Mouse (Mus musculus) embryonic facial prominence, embryonic 15.5 days (tissue): ENCODE results near the gene Olfr922. TPM values are rescaled to one million over a fixed set of nuclear protein-coding genes. Genes with fewer than 3 reads are reported as not detected.

Experiments
- ATAC-seq: fragments of 200-750 bp; cut with Nextera tagmentation; 2 replicates; pipeline ENCODE4 v1.8.0; 2017; ENCODE audit warnings: low read depth, moderate TSS enrichment; ENCODE audit not compliant: insufficient number of reproducible peaks, low FRiP score, low TSS enrichment
- H3K27ac ChIP-seq: fragments of 300-500 bp; sonication (generic); replicated peaks from 2 replicates; pipeline ENCODE4 v1.5.1; 2015; ENCODE audit warnings: mild to moderate bottlenecking, inconsistent platforms
- H3K27me3 ChIP-seq: fragments of 300-500 bp; sonication (generic); 2 replicates; pipeline ENCODE4 v1.6.1; 2015; ENCODE audit warnings: inconsistent platforms
- H3K36me3 ChIP-seq: fragments of 300-500 bp; sonication (generic); 2 replicates; pipeline ENCODE4 v1.6.1; 2015; ENCODE audit warnings: mild to moderate bottlenecking, inconsistent platforms
- H3K4me1 ChIP-seq: fragments of 300-500 bp; sonication (generic); 2 replicates; pipeline ENCODE4 v1.6.1; 2015; ENCODE audit warnings: inconsistent platforms
- H3K4me2 ChIP-seq: fragments of 300-500 bp; sonication (generic); replicated peaks from 2 replicates; pipeline ENCODE4 v1.6.1; 2015; ENCODE audit warnings: mild to moderate bottlenecking, inconsistent platforms
- H3K4me3 ChIP-seq: fragments of 300-500 bp; sonication (generic); replicated peaks from 2 replicates; pipeline ENCODE4 v1.5.1; 2015; ENCODE audit warnings: mild to moderate bottlenecking, inconsistent platforms
- H3K9ac ChIP-seq: fragments of 300-500 bp; sonication (generic); 2 replicates; pipeline ENCODE4 v1.6.1; 2015; ENCODE audit warnings: inconsistent platforms
- H3K9me3 ChIP-seq: fragments of 300-500 bp; sonication (generic); replicated peaks from 2 replicates; pipeline ENCODE4 v1.6.1; 2016; ENCODE audit warnings: inconsistent platforms
- WGBS: fragments of 180-500 bp; shearing (Covaris S2); methylation state at CpG from one replicate; pipeline ENCODE4 v1.1.7; 2015; 5-methylcytosine and 5-hydroxymethylcytosine counted together
- polyA plus RNA-seq: library from polyadenylated mRNA; unstranded; fragments of >200 nt; fragmentation: Nextera tagmentation; extraction: Ambion mirVana; gene quantifications from 2 replicates; pipeline ENCODE4 v1.2.1, GENCODE M21; 2015

Gene Olfr922
- not detected in 2 replicates for polyA plus RNA-seq

DNA sequence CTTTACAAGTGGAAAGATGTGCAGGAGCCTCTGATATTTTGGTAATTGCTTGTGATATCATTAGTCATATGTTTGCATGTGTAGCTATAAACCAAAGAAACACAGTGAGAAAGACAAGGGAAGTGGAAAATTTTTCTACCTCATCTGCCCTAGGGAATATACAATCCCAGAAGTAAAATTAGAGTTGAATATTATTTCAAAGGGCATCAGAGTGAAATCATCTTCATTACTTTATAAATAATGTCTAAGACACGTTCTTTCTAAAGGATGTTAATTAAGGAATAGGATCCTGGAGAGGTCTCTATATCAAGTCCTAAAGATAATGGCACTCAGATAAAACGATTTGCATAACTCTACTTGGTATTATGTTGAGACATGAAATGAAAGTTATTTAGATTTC lies at the start of gene Olfr922:
Gene Olfr922 (plus strand): TSS at position 301 of the 400 bp plus-strand sequence.
- Histone ChIP-seq H3K4me3 (no peak within 1 kb of the TSS), H3K27ac (no peak within 1 kb of the TSS), H3K9ac (no peak within 1 kb of the TSS), H3K27me3 (no peaks in the 10 kb centered on the region), H3K36me3 (no peaks in the 10 kb centered on the region), H3K4me1 (no peaks in the 10 kb centered on the region), H3K4me2 (no peak within 1 kb of the TSS), H3K9me3 (no peaks in the 10 kb centered on the region)
- no peak for ATAC-seq
- WGBS: 59% methylated on average over 2 of the region's 2 CpGs

DNA sequence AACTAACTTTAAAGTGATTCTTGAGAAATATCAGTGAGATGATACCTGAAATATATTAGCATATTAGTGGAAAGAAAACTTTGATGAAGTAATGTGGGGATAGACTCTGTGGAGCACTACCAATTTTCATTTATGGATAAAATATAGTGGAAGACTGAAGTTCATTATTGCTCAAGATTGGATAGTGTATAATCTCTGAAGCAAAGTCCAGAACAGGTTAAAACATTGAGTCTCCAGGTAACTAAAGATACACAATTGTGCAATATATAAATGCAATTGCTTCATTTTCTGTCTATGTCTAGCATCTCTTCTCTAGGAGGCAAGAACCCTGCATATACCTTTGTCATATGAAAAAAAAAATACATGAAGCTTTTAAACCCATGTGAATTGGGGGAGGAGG lies 41.6 kb upstream of the Olfr922 start, which contains the start of gene Olfr921:
Gene Olfr921 (plus strand): TSS at position 301 of the 400 bp plus-strand sequence.
- Histone ChIP-seq H3K4me3 (no peak within 1 kb of the TSS), H3K9ac (no peak within 1 kb of the TSS), H3K9me3 (no peaks in the 10 kb centered on the region), H3K36me3 (no peaks in the 10 kb centered on the region), H3K27me3 (no peaks in the 10 kb centered on the region), H3K27ac (no peak within 1 kb of the TSS), H3K4me1 (no peaks in the 10 kb centered on the region), H3K4me2 (no peak within 1 kb of the TSS)
- no peak for ATAC-seq

DNA sequence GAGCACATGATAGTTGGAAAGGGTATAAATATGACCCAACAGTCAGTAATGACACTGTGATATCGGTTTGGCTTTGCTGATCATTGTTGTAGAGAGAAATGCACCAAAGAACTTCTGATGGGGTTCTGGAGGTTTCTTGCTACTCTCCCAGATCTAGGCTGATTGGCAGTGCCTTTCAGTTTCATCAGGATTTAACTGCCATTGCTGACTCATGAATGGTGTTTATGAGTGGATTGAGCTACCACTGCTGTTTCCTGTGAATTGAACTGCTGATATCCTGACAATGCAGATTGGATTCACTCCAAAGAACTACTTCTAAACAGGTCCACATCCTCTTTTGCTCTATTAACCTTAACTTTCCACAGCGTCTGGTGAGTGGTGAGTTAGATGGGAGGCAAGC lies 21.7 kb upstream of the Olfr922 start:
- H3K4me2 ChIP-seq: no peak overlapping the region
- H3K27me3 ChIP-seq: no peaks in the 10 kb centered on the region
- no peak overlapping the region for H3K4me3 ChIP-seq
- no peaks in the 10 kb centered on the region for H3K4me1 ChIP-seq
- H3K9ac ChIP-seq: no peak overlapping the region
- no peak overlapping the region for H3K27ac ChIP-seq
- WGBS: 89% methylated on average over 2 of the region's 2 CpGs
- no peaks in the 10 kb centered on the region for H3K9me3 ChIP-seq
- no peak for ATAC-seq
- no peaks in the 10 kb centered on the region for H3K36me3 ChIP-seq

DNA sequence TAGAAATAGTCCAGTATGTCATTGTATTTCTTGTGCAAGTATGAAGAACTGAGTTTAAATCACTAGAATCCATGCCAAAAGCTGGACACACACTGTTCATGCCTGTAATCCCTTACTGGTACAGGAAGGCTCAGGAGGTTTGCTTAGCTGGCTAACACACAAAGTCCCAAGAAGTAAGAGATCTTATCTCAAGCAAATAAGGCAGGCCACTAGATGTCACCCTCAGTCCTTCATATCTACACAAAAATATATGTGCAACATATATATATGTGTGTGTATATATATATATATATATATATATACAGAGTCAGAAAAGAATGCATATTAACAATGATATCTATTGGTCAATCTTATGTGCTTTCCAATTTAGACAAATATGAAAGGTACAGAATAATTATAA lies 8.7 kb upstream of the Olfr922 start:
- Histone ChIP-seq H3K9me3 (no peaks in the 10 kb centered on the region), H3K4me1 (no peaks in the 10 kb centered on the region), H3K9ac (no peak overlapping the region), H3K36me3 (no peaks in the 10 kb centered on the region), H3K4me3 (no peak overlapping the region), H3K4me2 (no peak overlapping the region), H3K27ac (no peak overlapping the region), H3K27me3 (no peaks in the 10 kb centered on the region)
- no peak for ATAC-seq

DNA sequence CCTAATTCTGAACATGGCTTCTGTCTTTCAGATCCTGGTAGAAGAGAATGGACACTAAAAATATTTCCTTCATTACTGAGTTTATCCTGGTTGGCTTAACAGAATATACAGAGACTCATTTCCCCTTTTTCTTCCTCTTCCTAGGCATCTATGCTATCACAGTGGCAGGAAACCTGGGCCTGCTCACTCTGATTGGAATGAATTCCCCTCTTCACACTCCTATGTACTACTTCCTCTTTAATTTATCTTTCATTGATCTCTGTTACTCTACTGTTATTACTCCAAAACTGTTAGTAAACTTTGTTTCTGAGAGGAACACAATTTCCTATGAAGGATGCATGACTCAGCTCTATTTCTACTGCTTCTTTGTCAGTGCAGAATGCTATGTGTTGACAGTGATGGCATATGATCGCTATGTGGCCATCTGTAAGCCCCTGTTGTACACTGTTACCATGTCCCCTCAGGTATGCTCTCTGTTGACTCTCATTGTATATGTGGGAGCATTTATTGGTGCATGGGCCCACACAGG lies 1.1 kb downstream of the Olfr922 start:
- no peak overlapping the region for H3K4me2 ChIP-seq
- H3K27ac ChIP-seq: no peak overlapping the region
- no peak overlapping the region for H3K9ac ChIP-seq
- 96% methylated on average over 1 of the region's 1 CpGs for WGBS
- H3K27me3 ChIP-seq: no peaks in the 10 kb centered on the region
- no peaks in the 10 kb centered on the region for H3K9me3 ChIP-seq
- H3K36me3 ChIP-seq: no peaks in the 10 kb centered on the region
- H3K4me3 ChIP-seq: no peak overlapping the region
- ATAC-seq: no peak
- H3K4me1 ChIP-seq: no peaks in the 10 kb centered on the region

DNA sequence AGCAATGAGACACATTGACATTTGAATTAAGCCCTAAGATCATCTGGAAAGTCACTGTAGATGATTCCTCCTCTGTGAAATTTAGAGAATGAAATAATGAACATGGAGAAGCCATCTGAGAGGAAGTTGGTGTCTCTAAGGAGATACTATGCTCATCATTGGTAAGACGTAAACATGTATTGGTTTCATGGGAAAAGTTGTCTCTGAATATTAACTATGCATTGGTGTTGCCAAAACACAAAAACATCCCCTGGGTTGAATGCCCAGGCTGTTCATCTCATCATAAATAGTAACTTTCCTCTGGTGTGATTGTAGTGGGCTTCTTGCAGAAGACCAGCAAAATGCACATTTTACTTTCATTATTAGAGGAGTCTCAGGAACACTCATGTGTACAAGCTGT lies 11.8 kb downstream of the Olfr922 start, which contains the start of gene Olfr923:
Gene Olfr923 (plus strand): TSS at position 301 of the 400 bp plus-strand sequence.
- no peak within 1 kb of the TSS for H3K4me2 ChIP-seq
- 84% methylated on average over 1 of the region's 1 CpGs for WGBS
- H3K36me3 ChIP-seq: no peaks in the 10 kb centered on the region

DNA sequence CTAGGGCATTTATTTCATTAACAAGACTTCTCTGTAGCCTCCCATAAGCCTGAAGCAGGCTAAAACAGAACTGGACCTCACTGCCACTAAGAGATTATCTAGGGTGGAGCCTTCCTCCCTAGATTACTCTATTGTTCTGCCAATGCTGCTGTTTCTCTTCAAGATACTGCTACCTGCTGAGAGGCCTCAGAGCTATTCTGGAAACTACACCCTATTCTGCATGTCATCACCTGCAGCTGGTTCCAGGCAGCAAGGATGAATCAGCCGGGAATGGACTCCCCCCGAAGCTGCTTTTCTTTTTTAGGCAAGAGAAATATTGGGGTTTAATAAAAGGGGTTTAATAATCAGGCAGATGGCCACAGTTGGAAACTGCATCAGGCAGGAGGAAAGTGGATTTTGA lies 18.6 kb downstream of the Olfr922 start:
- Histone ChIP-seq H3K27me3 (no peaks in the 10 kb centered on the region), H3K9ac (no peak overlapping the region), H3K4me1 (no peaks in the 10 kb centered on the region), H3K4me2 (no peak overlapping the region), H3K27ac (no peak overlapping the region), H3K9me3 (no peaks in the 10 kb centered on the region), H3K36me3 (no peaks in the 10 kb centered on the region), H3K4me3 (no peak overlapping the region)
- WGBS: 66% methylated on average over 2 of the region's 2 CpGs
- no peak for ATAC-seq

More for the DNA sequence above, 11.8 kb downstream of the Olfr922 start, which contains the start of gene Olfr923:
- no peak for ATAC-seq
- H3K9ac ChIP-seq: no peak within 1 kb of the TSS
- H3K4me3 ChIP-seq: no peak within 1 kb of the TSS
- no peaks in the 10 kb centered on the region for H3K27me3 ChIP-seq
- no peaks in the 10 kb centered on the region for H3K4me1 ChIP-seq
- H3K27ac ChIP-seq: no peak within 1 kb of the TSS
- H3K9me3 ChIP-seq: no peaks in the 10 kb centered on the region

DNA sequence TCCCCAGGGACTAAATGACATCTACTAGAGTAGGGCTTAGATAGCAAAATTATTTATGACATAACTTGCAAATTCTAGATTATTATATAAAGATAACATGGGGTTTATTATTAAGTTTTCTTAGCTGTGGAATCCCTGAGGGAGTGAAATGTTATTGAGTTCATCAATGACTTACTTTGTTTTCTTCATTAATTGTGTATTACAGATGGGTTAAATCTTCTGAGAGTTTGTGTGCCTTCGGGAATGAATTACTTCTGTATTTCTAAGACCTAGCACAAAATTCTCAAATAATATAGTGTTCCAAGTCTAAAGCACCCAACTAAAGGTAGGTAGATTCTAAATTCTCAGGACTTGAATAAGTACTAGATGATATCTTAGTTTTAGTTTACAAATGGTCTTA lies 29.7 kb downstream of the Olfr922 start, which contains the start of gene Olfr924:
Gene Olfr924 (plus strand): TSS at position 301 of the 400 bp plus-strand sequence.
- Histone ChIP-seq H3K27me3 (no peaks in the 10 kb centered on the region), H3K27ac (no peak within 1 kb of the TSS), H3K4me1 (no peaks in the 10 kb centered on the region), H3K9ac (no peak within 1 kb of the TSS), H3K4me2 (no peak within 1 kb of the TSS), H3K36me3 (no peaks in the 10 kb centered on the region), H3K9me3 (no peaks in the 10 kb centered on the region), H3K4me3 (no peak within 1 kb of the TSS)
- 81% methylated on average over 1 of the region's 1 CpGs for WGBS
- no peak for ATAC-seq

DNA sequence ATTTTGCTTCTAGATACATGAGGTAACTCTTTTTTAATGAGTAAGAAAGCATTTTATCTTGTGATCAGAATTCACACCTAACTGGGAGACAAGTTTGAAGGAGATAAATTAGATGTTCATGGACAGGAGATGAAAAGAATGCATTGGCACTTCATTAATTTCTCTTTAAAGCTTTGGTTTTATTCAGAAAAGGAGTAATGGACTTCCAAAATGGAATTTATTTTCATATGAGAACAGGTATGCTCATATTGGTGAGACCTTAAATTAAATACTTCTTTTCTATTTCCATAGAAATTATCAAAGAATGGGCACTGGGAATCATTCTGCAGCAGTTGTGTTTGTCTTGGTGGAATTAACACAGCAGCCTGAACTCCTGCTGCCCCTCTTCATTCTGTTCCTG lies 40.3 kb downstream of the Olfr922 start, which contains the start of gene Olfr26:
Gene Olfr26 (plus strand): TSS at position 301 of the 400 bp plus-strand sequence.
- H3K36me3 ChIP-seq: no peaks in the 10 kb centered on the region
- no peak for ATAC-seq
- H3K9ac ChIP-seq: no peak within 1 kb of the TSS
- no peak within 1 kb of the TSS for H3K27ac ChIP-seq
- no peaks in the 10 kb centered on the region for H3K4me1 ChIP-seq
- H3K9me3 ChIP-seq: no peaks in the 10 kb centered on the region
- H3K4me2 ChIP-seq: no peak within 1 kb of the TSS
- no peaks in the 10 kb centered on the region for H3K27me3 ChIP-seq
- no peak within 1 kb of the TSS for H3K4me3 ChIP-seq

Other genes starting within 250 kb of the Olfr922 start
- not detected in 2 replicates for gene Olfr912, start 234.4 kb upstream of the Olfr922 start, polyA plus RNA-seq
- gene Olfr913, start 221.9 kb upstream of the Olfr922 start, polyA plus RNA-seq: not detected in 2 replicates
- gene Olfr914, start 209.5 kb upstream of the Olfr922 start, polyA plus RNA-seq: not detected in 2 replicates
- gene Olfr916, start 154.7 kb upstream of the Olfr922 start, polyA plus RNA-seq: not detected in 2 replicates
- gene Olfr917, start 148.8 kb upstream of the Olfr922 start, polyA plus RNA-seq: not detected in 2 replicates
- gene Olfr918, start 140.0 kb upstream of the Olfr922 start, polyA plus RNA-seq: 0.05 TPM in 1 of 2 replicates, not detected in the other
- not detected in 2 replicates for gene Olfr919, start 110.9 kb upstream of the Olfr922 start, polyA plus RNA-seq
- 28.9 and 30.4 TPM in 2 replicates for gene Vwa5a, start 96.3 kb upstream of the Olfr922 start, polyA plus RNA-seq
- 0.04 TPM in 1 of 2 replicates, not detected in the other for gene Olfr920, start 62.3 kb upstream of the Olfr922 start, polyA plus RNA-seq
- not detected in 2 replicates for gene Olfr921, start 41.5 kb upstream of the Olfr922 start, polyA plus RNA-seq
- 0.70 and 0.88 TPM in 2 replicates for gene Olfr923, start 11.9 kb downstream of the Olfr922 start, polyA plus RNA-seq
- gene Olfr924, start 29.8 kb downstream of the Olfr922 start, polyA plus RNA-seq: 0.08 TPM in 1 of 2 replicates, not detected in the other
- gene Olfr26, start 40.4 kb downstream of the Olfr922 start, polyA plus RNA-seq: not detected in 2 replicates
- gene Olfr926, start 62.5 kb downstream of the Olfr922 start, polyA plus RNA-seq: not detected in 2 replicates
- 0.30 TPM in 1 of 2 replicates, not detected in the other for gene Olfr930, start 115.2 kb downstream of the Olfr922 start, polyA plus RNA-seq
- 0.11 and 0.14 TPM in 2 replicates for gene Olfr933, start 157.7 kb downstream of the Olfr922 start, polyA plus RNA-seq
- 0.07 TPM in 1 of 2 replicates, not detected in the other for gene Olfr934, start 173.7 kb downstream of the Olfr922 start, polyA plus RNA-seq
- gene Olfr935, start 185.1 kb downstream of the Olfr922 start, polyA plus RNA-seq: 0.19 TPM in 1 of 2 replicates, not detected in the other
- 0.40 TPM in 1 of 2 replicates, not detected in the other for gene Olfr146, start 208.8 kb downstream of the Olfr922 start, polyA plus RNA-seq